Mouse (Mus musculus): ENCODE results near the gene Dscaml1.

The Dscaml1 gene

GRCm38 (mm10) chr9:45454032-45454431, 27.6 kb downstream of the Dscaml1 start:
- ATAC-seq (ENCODE audit: low TSS enrichment) = no peak; the same call in 1 of the 2 replicates

GRCm38 (mm10) chr9:45454889-45455610, 28.6 kb downstream of the Dscaml1 start:
- no peak for ATAC-seq (ENCODE audit: low TSS enrichment)

GRCm38 (mm10) chr9:45457200-45457599, 30.8 kb downstream of the Dscaml1 start:
- no peak for ATAC-seq (ENCODE audit: low TSS enrichment)

GRCm38 (mm10) chr9:45458363-45458762, 31.9 kb downstream of the Dscaml1 start:
- peak; percentile 42; the same call in 1 of the 2 replicates for ATAC-seq (ENCODE audit: low TSS enrichment)

GRCm38 (mm10) chr9:45465396-45466019, 39.1 kb downstream of the Dscaml1 start:
- ATAC-seq (ENCODE audit: low TSS enrichment) = no peak

GRCm38 (mm10) chr9:45468235-45468634, 41.8 kb downstream of the Dscaml1 start:
- no peak for ATAC-seq (ENCODE audit: low TSS enrichment)

- ATAC-seq (ENCODE audit: low TSS enrichment) = peak; percentile 94
These were observed 44.5 kb downstream of the Dscaml1 start for GRCm38 (mm10) chr9:45470746-45471471.

- no peak for ATAC-seq (ENCODE audit: low TSS enrichment)
These were observed 45.3 kb downstream of the Dscaml1 start for GRCm38 (mm10) chr9:45471691-45472090.

GRCm38 (mm10) chr9:45474874-45475273, 48.4 kb downstream of the Dscaml1 start:
- ATAC-seq (ENCODE audit: low TSS enrichment) = no peak

- ATAC-seq (ENCODE audit: low TSS enrichment) = no peak
These were observed 54.5 kb downstream of the Dscaml1 start for GRCm38 (mm10) chr9:45480936-45481335.

GRCm38 (mm10) chr9:45486665-45487074, 60.2 kb downstream of the Dscaml1 start:
- no peak for ATAC-seq (ENCODE audit: low TSS enrichment)

- ATAC-seq (ENCODE audit: low TSS enrichment) = peak; percentile 70; the same call in 1 of the 2 replicates
These were observed 60.9 kb downstream of the Dscaml1 start for GRCm38 (mm10) chr9:45487179-45487801.

- no peak for ATAC-seq (ENCODE audit: low TSS enrichment)
These were observed 64.5 kb downstream of the Dscaml1 start for GRCm38 (mm10) chr9:45490899-45491298.

- no peak for ATAC-seq (ENCODE audit: low TSS enrichment)
These were observed 68.5 kb downstream of the Dscaml1 start for GRCm38 (mm10) chr9:45494889-45495288.

- no peak for ATAC-seq (ENCODE audit: low TSS enrichment)
These were observed 69.9 kb downstream of the Dscaml1 start for GRCm38 (mm10) chr9:45496340-45496739.

GRCm38 (mm10) chr9:45496944-45497343, 70.5 kb downstream of the Dscaml1 start:
- ATAC-seq (ENCODE audit: low TSS enrichment) = no peak

GRCm38 (mm10) chr9:45499267-45499666, 72.8 kb downstream of the Dscaml1 start:
- ATAC-seq (ENCODE audit: low TSS enrichment) = peak; percentile 65

- ATAC-seq (ENCODE audit: low TSS enrichment) = no peak
These were observed 73.7 kb downstream of the Dscaml1 start for GRCm38 (mm10) chr9:45500071-45500595.

- ATAC-seq (ENCODE audit: low TSS enrichment) = no peak
These were observed 75.0 kb downstream of the Dscaml1 start for GRCm38 (mm10) chr9:45501295-45501927.

- ATAC-seq (ENCODE audit: low TSS enrichment) = no peak
These were observed 75.7 kb downstream of the Dscaml1 start for GRCm38 (mm10) chr9:45501963-45502641.

- no peak; the same call in 1 of the 2 replicates for ATAC-seq (ENCODE audit: low TSS enrichment)
These were observed 78.5 kb downstream of the Dscaml1 start for GRCm38 (mm10) chr9:45504977-45505376.

Data from frontal cortex, adult (tissue).